Mouse (Mus musculus) urinary bladder, postnatal 10 days (tissue): ENCODE data around the gene Gtf2h2.
"Not testable (repeated sequence)": the region's sequence is repeated elsewhere in the genome, so short reads cannot be mapped to it uniquely, and the experiment has no call there.

Experiments used
- DNase-seq: peaks from one replicate; pipeline ENCODE4 v3.0.0; 2022; ENCODE audit warnings: low spot score

The Gtf2h2 gene

GRCm38 (mm10) chr13:100492061-100492787 is at the start of gene Gtf2h2:
Gtf2h2 (minus strand) TSS chr13:100492579.
- peak; percentile 61 for DNase-seq

- no peak for DNase-seq
Observed at GRCm38 (mm10) chr13:100536149-100536548, 43.8 kb upstream of the Gtf2h2 start.

GRCm38 (mm10) chr13:100532788-100533365 is 40.5 kb upstream of the Gtf2h2 start:
- no peak for DNase-seq

- DNase-seq = no peak
Observed at GRCm38 (mm10) chr13:100526649-100527038, 34.3 kb upstream of the Gtf2h2 start.

- no peak for DNase-seq
Observed at GRCm38 (mm10) chr13:100525935-100526648, 33.7 kb upstream of the Gtf2h2 start.

GRCm38 (mm10) chr13:100524896-100525295 is 32.5 kb upstream of the Gtf2h2 start:
- DNase-seq = no peak

GRCm38 (mm10) chr13:100523698-100524097 is 31.3 kb upstream of the Gtf2h2 start:
- DNase-seq = no peak

- no peak for DNase-seq
Observed at GRCm38 (mm10) chr13:100521724-100522591, 29.6 kb upstream of the Gtf2h2 start.

- DNase-seq = no peak
Observed at GRCm38 (mm10) chr13:100519162-100519561, 26.8 kb upstream of the Gtf2h2 start.

GRCm38 (mm10) chr13:100518191-100518590 is 25.8 kb upstream of the Gtf2h2 start:
- no peak for DNase-seq

- no peak for DNase-seq
Observed at GRCm38 (mm10) chr13:100517652-100518153, 25.3 kb upstream of the Gtf2h2 start.

- DNase-seq = no peak
Observed at GRCm38 (mm10) chr13:100516213-100517105, 24.1 kb upstream of the Gtf2h2 start.

GRCm38 (mm10) chr13:100512792-100513191 is 20.4 kb upstream of the Gtf2h2 start:
- no peak for DNase-seq

- DNase-seq = no peak
Observed at GRCm38 (mm10) chr13:100511860-100512364, 19.5 kb upstream of the Gtf2h2 start.

- DNase-seq = no peak
Observed at GRCm38 (mm10) chr13:100511146-100511859, 18.9 kb upstream of the Gtf2h2 start.

GRCm38 (mm10) chr13:100499625-100500024 is 7.2 kb upstream of the Gtf2h2 start:
- DNase-seq = not testable (repeated sequence)

- DNase-seq = no peak
Observed at GRCm38 (mm10) chr13:100495337-100495736, 3.0 kb upstream of the Gtf2h2 start.

GRCm38 (mm10) chr13:100494370-100494769 is 2.0 kb upstream of the Gtf2h2 start:
- not testable (repeated sequence) for DNase-seq

- DNase-seq = no peak
Observed at GRCm38 (mm10) chr13:100493313-100493712, 934 bp upstream of the Gtf2h2 start.

GRCm38 (mm10) chr13:100491623-100492022 is 756 bp downstream of the Gtf2h2 start:
- DNase-seq = no peak
